Mouse (Mus musculus) midbrain, postnatal 0 days (tissue): ENCODE measurements around the gene Serpinb1a. TPM values are rescaled to one million over a fixed set of nuclear protein-coding genes. Genes with fewer than 3 reads are reported as not detected.
A peak's percentile ranks its signal among the peaks of the same experiment; 100 is the strongest.

Source experiments
- ATAC-seq: fragments of 200-750 bp; cut with Nextera tagmentation; 2 replicates; pipeline ENCODE4 v1.8.0; 2017; ENCODE audit warnings: moderate number of reproducible peaks, mild to moderate bottlenecking, moderate TSS enrichment, moderate library complexity; ENCODE audit not compliant: low FRiP score
- DNase-seq: peaks from one replicate; pipeline ENCODE4 v3.0.0-alpha.2; 2015; ENCODE audit warnings: low spot score
- H3K27ac ChIP-seq: fragments of 300-500 bp; sonication (generic); 2 replicates; pipeline ENCODE4 v1.5.1; 2014; ENCODE audit warnings: low read depth, mild to moderate bottlenecking, low read length, mixed read lengths
- H3K27me3 ChIP-seq: fragments of 300-500 bp; sonication (generic); 2 replicates; pipeline ENCODE4 v1.6.1; 2014; ENCODE audit warnings: low read length, control low read depth, mixed read lengths; ENCODE audit not compliant: insufficient read depth
- H3K36me3 ChIP-seq: fragments of 300-500 bp; sonication (generic); 2 replicates; pipeline ENCODE4 v1.6.1; 2014; ENCODE audit warnings: low read length, control low read depth, mixed read lengths; ENCODE audit not compliant: insufficient read depth
- H3K4me1 ChIP-seq: fragments of 300-500 bp; sonication (generic); 2 replicates; pipeline ENCODE4 v1.6.1; 2014; ENCODE audit warnings: mild to moderate bottlenecking, control low read depth, antibody characterized with exemption, low read length, mixed read lengths; ENCODE audit not compliant: insufficient read depth
- H3K4me2 ChIP-seq: fragments of 300-500 bp; sonication (generic); 2 replicates; pipeline ENCODE4 v1.6.1; 2014; ENCODE audit warnings: low read depth, mild to moderate bottlenecking, low read length, mixed read lengths; ENCODE audit not compliant: poor library complexity, severe bottlenecking
- H3K4me3 ChIP-seq: fragments of 300-500 bp; sonication (generic); 2 replicates; pipeline ENCODE4 v1.5.1; 2014; ENCODE audit warnings: low read depth, mild to moderate bottlenecking, low read length, moderate library complexity
- H3K9ac ChIP-seq: fragments of 300-500 bp; sonication (generic); replicated peaks from 2 replicates; pipeline ENCODE4 v1.6.1; 2014; ENCODE audit warnings: mild to moderate bottlenecking, low read length, moderate library complexity, mixed read lengths; ENCODE audit not compliant: poor library complexity, severe bottlenecking
- H3K9me3 ChIP-seq: fragments of 300-500 bp; sonication (generic); 2 replicates; pipeline ENCODE4 v1.6.1; 2016; ENCODE audit warnings: low read length, control low read depth
- CTCF ChIP-seq: IDR thresholded peaks from 2 replicates; pipeline ENCODE4 v1.5.1; 2016; ENCODE audit warnings: antibody characterized with exemption, mild to moderate bottlenecking
- WGBS: fragments of 180-500 bp; shearing (Covaris S2); extraction: QIAGEN DNeasy Blood & Tissue Kit; methylation state at CpG from one replicate; pipeline ENCODE4 v1.1.7; 2014; 5-methylcytosine and 5-hydroxymethylcytosine counted together
- polyA plus RNA-seq: library from polyadenylated mRNA; unstranded; fragments of >200 nt; fragmentation: Nextera tagmentation; extraction: Ambion mirVana; gene quantifications from 2 replicates; pipeline ENCODE4 v1.2.1, GENCODE M21; 2015
- total RNA-seq: library from RNA; depleted of rRNA; stranded (reverse); fragments of >200 nt; gene quantifications from 2 replicates; pipeline ENCODE4 v1.2.3, GENCODE M21; 2014; rRNA removed

The Serpinb1a gene
- total and polyA plus RNA-seq, 2 experiments from 2014 or later: 2.0 to 4.9 TPM

GRCm38 (mm10) chr13:32800859-32801258, 50.1 kb downstream of the Serpinb1a start:
- Histone ChIP-seq H3K4me2 (peak overlapping the region; percentile 54; the same call in 1 of the 2 replicates), H3K9me3 (no peaks in the 10 kb centered on the region), H3K27ac (peak overlapping the region; percentile 82; the same call in 1 of the 2 replicates), H3K4me3 (peak overlapping the region; percentile 93), H3K4me1 (peaks cover 8% of the 10 kb centered on the region), H3K36me3 (no peaks in the 10 kb centered on the region), H3K9ac (peak overlapping the region; percentile 56; the same call in 1 of the 2 replicates), H3K27me3 (no peaks in the 10 kb centered on the region)
- ATAC-seq (no peak), DNase-seq (no peak)
- TF ChIP-seq CTCF: peak; percentile 52

- peaks cover 8% of the 10 kb centered on the region for H3K4me1 ChIP-seq
- no peak for ATAC-seq
These were observed 51.9 kb downstream of the Serpinb1a start for GRCm38 (mm10) chr13:32799131-32799530.

GRCm38 (mm10) chr13:32797085-32797484, 53.9 kb downstream of the Serpinb1a start:
- Histone ChIP-seq H3K9ac (no peak overlapping the region), H3K4me1 (no peaks in the 10 kb centered on the region), H3K27ac (0 out of 2 replicates have a peak overlapping the region, but pooled peaks have one; percentile 47), H3K4me2 (no peak overlapping the region), H3K27me3 (no peaks in the 10 kb centered on the region), H3K4me3 (no peak overlapping the region), H3K36me3 (no peaks in the 10 kb centered on the region), H3K9me3 (no peaks in the 10 kb centered on the region)
- peak; percentile 12 for DNase-seq
- no peak for ATAC-seq
- peak; percentile 42 for TF ChIP-seq CTCF
- WGBS: 83% methylated on average over 1 of the region's 1 CpGs

More at GRCm38 (mm10) chr13:32799131-32799530, 51.9 kb downstream of the Serpinb1a start:
- H3K27me3 ChIP-seq: no peaks in the 10 kb centered on the region
- no peaks in the 10 kb centered on the region for H3K36me3 ChIP-seq
- H3K9me3 ChIP-seq: no peaks in the 10 kb centered on the region
- no peak overlapping the region for H3K4me3 ChIP-seq
- H3K27ac ChIP-seq: no peak overlapping the region
- peak; percentile 44 for TF ChIP-seq CTCF
- no peak for DNase-seq
- H3K9ac ChIP-seq: no peak overlapping the region
- WGBS: 80% methylated on average over 2 of the region's 2 CpGs
- no peak overlapping the region for H3K4me2 ChIP-seq

GRCm38 (mm10) chr13:32795166-32795565, 55.8 kb downstream of the Serpinb1a start:
- 87% methylated on average over 5 of the region's 5 CpGs for WGBS

GRCm38 (mm10) chr13:32794619-32795018, 56.4 kb downstream of the Serpinb1a start:
- Histone ChIP-seq H3K36me3 (no peaks in the 10 kb centered on the region), H3K9me3 (no peaks in the 10 kb centered on the region), H3K9ac (no peak overlapping the region), H3K4me2 (no peak overlapping the region), H3K27me3 (no peaks in the 10 kb centered on the region), H3K4me3 (no peak overlapping the region), H3K4me1 (no peaks in the 10 kb centered on the region), H3K27ac (no peak overlapping the region)
- ATAC-seq: no peak
- no peak for TF ChIP-seq CTCF
- DNase-seq: peak; percentile 49
- 63% methylated on average over 2 of the region's 2 CpGs for WGBS

More at GRCm38 (mm10) chr13:32795166-32795565, 55.8 kb downstream of the Serpinb1a start:
- no peak overlapping the region for H3K9ac ChIP-seq
- DNase-seq (no peak), ATAC-seq (no peak)
- H3K4me1 ChIP-seq: no peaks in the 10 kb centered on the region
- no peaks in the 10 kb centered on the region for H3K36me3 ChIP-seq
- H3K27ac ChIP-seq: no peak overlapping the region
- no peak for TF ChIP-seq CTCF
- no peak overlapping the region for H3K4me3 ChIP-seq
- no peaks in the 10 kb centered on the region for H3K9me3 ChIP-seq
- H3K27me3 ChIP-seq: no peaks in the 10 kb centered on the region
- H3K4me2 ChIP-seq: no peak overlapping the region

Other genes starting within 250 kb of the Serpinb1a start
- gene Mylk4, start 67.2 kb downstream of the Serpinb1a start, total RNA-seq: 0.14 TPM in 1 of 2 replicates, not detected in the other
- 0.05 and 0.31 TPM in 2 replicates for gene Mylk4, start 67.2 kb downstream of the Serpinb1a start, polyA plus RNA-seq
- 73.8 and 84.0 TPM in 2 replicates for gene Wrnip1, start 49.1 kb downstream of the Serpinb1a start, total RNA-seq
- 31.2 and 33.6 TPM in 2 replicates for gene Wrnip1, start 49.1 kb downstream of the Serpinb1a start, polyA plus RNA-seq
- not detected in 2 replicates for gene D930007J09Rik, start 48.3 kb downstream of the Serpinb1a start, total RNA-seq
- not detected in 2 replicates for gene D930007J09Rik, start 48.3 kb downstream of the Serpinb1a start, polyA plus RNA-seq
- gene Serpinb1c, start 47.0 kb upstream of the Serpinb1a start, total RNA-seq: 0.82 TPM in 1 of 2 replicates, not detected in the other
- not detected in 2 replicates for gene Serpinb1c, start 47.0 kb upstream of the Serpinb1a start, polyA plus RNA-seq
- 1.4 and 3.1 TPM in 2 replicates for gene Serpinb6b, start 114.0 kb upstream of the Serpinb1a start, total RNA-seq
- 2.5 and 3.1 TPM in 2 replicates for gene Serpinb6b, start 114.0 kb upstream of the Serpinb1a start, polyA plus RNA-seq
- gene Serpinb9, start 152.1 kb upstream of the Serpinb1a start, total RNA-seq: 1.6 and 3.2 TPM in 2 replicates
- gene Serpinb9, start 152.1 kb upstream of the Serpinb1a start, polyA plus RNA-seq: 2.9 and 3.0 TPM in 2 replicates
- 0.66 TPM in 1 of 2 replicates, not detected in the other for gene Serpinb9b, start 176.2 kb upstream of the Serpinb1a start, total RNA-seq
- gene Serpinb9b, start 176.2 kb upstream of the Serpinb1a start, polyA plus RNA-seq: 0.20 and 0.36 TPM in 2 replicates
- gene Serpinb1b, start 227.4 kb upstream of the Serpinb1a start, total RNA-seq: 1.8 and 3.1 TPM in 2 replicates
- 1.6 and 2.3 TPM in 2 replicates for gene Serpinb1b, start 227.4 kb upstream of the Serpinb1a start, polyA plus RNA-seq